Mouse (Mus musculus): Measurements from ENCODE around the gene Col5a1. TPM values are rescaled to one million over a fixed set of nuclear protein-coding genes. Genes with fewer than 3 reads are reported as not detected.

The Col5a1 gene
- polyA plus RNA-seq, 1 experiment: 3.8 TPM

- Histone ChIP-seq H3K27ac (ENCODE audit: control insufficient read depth, insufficient read depth, low read length) (no peak overlapping the region), H3K36me3 (ENCODE audit: control insufficient read depth, insufficient read depth, low read length) (no peaks in the 10 kb centered on the region), H3K27me3 (ENCODE audit: control insufficient read depth, insufficient read depth, low read length) (no peaks in the 10 kb centered on the region), H3K4me3 (ENCODE audit: control insufficient read depth, insufficient read depth, low read length) (no peak overlapping the region), H3K4me1 (replicated peaks; ENCODE audit: control insufficient read depth, insufficient read depth, low read length) (no peaks in the 10 kb centered on the region)
- 93% methylated on average over 3 of the region's 3 CpGs for WGBS
- no peak for TF ChIP-seq POLR2A (IDR thresholded peaks at IDR 0.05; ENCODE audit: control insufficient read depth, extremely low read depth, insufficient read depth, low read length, poor library complexity)
- no peak for TF ChIP-seq CTCF (IDR thresholded peaks at IDR 0.05; ENCODE audit: borderline replicate concordance, control insufficient read depth, extremely low read depth, insufficient read depth, low read length, poor library complexity)
- DNase-seq: no peak
Observed at GRCm38 (mm10) chr2:28014778-28015177, 128.6 kb downstream of the Col5a1 start.

GRCm38 (mm10) chr2:28024416-28024815 lies 138.2 kb downstream of the Col5a1 start:
- TF ChIP-seq CTCF (IDR thresholded peaks at IDR 0.05; ENCODE audit: borderline replicate concordance, control insufficient read depth, extremely low read depth, insufficient read depth, low read length, poor library complexity) (no peak), POLR2A (IDR thresholded peaks at IDR 0.05; ENCODE audit: control insufficient read depth, extremely low read depth, insufficient read depth, low read length, poor library complexity) (no peak)
- no peaks in the 10 kb centered on the region for H3K27me3 ChIP-seq (ENCODE audit: control insufficient read depth, insufficient read depth, low read length)
- WGBS: 96% methylated on average over 6 of the region's 6 CpGs
- H3K4me1 ChIP-seq (replicated peaks; ENCODE audit: control insufficient read depth, insufficient read depth, low read length): no peaks in the 10 kb centered on the region
- no peak for DNase-seq
- no peak overlapping the region for H3K27ac ChIP-seq (ENCODE audit: control insufficient read depth, insufficient read depth, low read length)
- no peak overlapping the region for H3K4me3 ChIP-seq (ENCODE audit: control insufficient read depth, insufficient read depth, low read length)
- no peaks in the 10 kb centered on the region for H3K36me3 ChIP-seq (ENCODE audit: control insufficient read depth, insufficient read depth, low read length)

GRCm38 (mm10) chr2:28025776-28026175 lies 139.6 kb downstream of the Col5a1 start:
- DNase-seq: no peak
- no peak overlapping the region for H3K4me3 ChIP-seq (ENCODE audit: control insufficient read depth, insufficient read depth, low read length)
- TF ChIP-seq POLR2A (IDR thresholded peaks at IDR 0.05; ENCODE audit: control insufficient read depth, extremely low read depth, insufficient read depth, low read length, poor library complexity) (no peak), CTCF (IDR thresholded peaks at IDR 0.05; ENCODE audit: borderline replicate concordance, control insufficient read depth, extremely low read depth, insufficient read depth, low read length, poor library complexity) (no peak)
- H3K27ac ChIP-seq (ENCODE audit: control insufficient read depth, insufficient read depth, low read length): no peak overlapping the region
- no peaks in the 10 kb centered on the region for H3K27me3 ChIP-seq (ENCODE audit: control insufficient read depth, insufficient read depth, low read length)
- 92% methylated on average over 4 of the region's 4 CpGs for WGBS
- no peaks in the 10 kb centered on the region for H3K4me1 ChIP-seq (replicated peaks; ENCODE audit: control insufficient read depth, insufficient read depth, low read length)
- no peaks in the 10 kb centered on the region for H3K36me3 ChIP-seq (ENCODE audit: control insufficient read depth, insufficient read depth, low read length)

- no peak overlapping the region for H3K4me3 ChIP-seq (ENCODE audit: control insufficient read depth, insufficient read depth, low read length)
- H3K27ac ChIP-seq (ENCODE audit: control insufficient read depth, insufficient read depth, low read length): no peak overlapping the region
- no peak for DNase-seq
- 89% methylated on average over 9 of the region's 9 CpGs for WGBS
- TF ChIP-seq POLR2A (IDR thresholded peaks at IDR 0.05; ENCODE audit: control insufficient read depth, extremely low read depth, insufficient read depth, low read length, poor library complexity): no peak
- no peak for TF ChIP-seq CTCF (IDR thresholded peaks at IDR 0.05; ENCODE audit: borderline replicate concordance, control insufficient read depth, extremely low read depth, insufficient read depth, low read length, poor library complexity)
- no peaks in the 10 kb centered on the region for H3K4me1 ChIP-seq (replicated peaks; ENCODE audit: control insufficient read depth, insufficient read depth, low read length)
- no peaks in the 10 kb centered on the region for H3K36me3 ChIP-seq (ENCODE audit: control insufficient read depth, insufficient read depth, low read length)
- no peaks in the 10 kb centered on the region for H3K27me3 ChIP-seq (ENCODE audit: control insufficient read depth, insufficient read depth, low read length)
Observed at GRCm38 (mm10) chr2:28031860-28032259, 145.6 kb downstream of the Col5a1 start.

- Histone ChIP-seq H3K4me3 (ENCODE audit: control insufficient read depth, insufficient read depth, low read length) (no peak overlapping the region), H3K4me1 (replicated peaks; ENCODE audit: control insufficient read depth, insufficient read depth, low read length) (no peaks in the 10 kb centered on the region), H3K27me3 (ENCODE audit: control insufficient read depth, insufficient read depth, low read length) (no peaks in the 10 kb centered on the region), H3K36me3 (ENCODE audit: control insufficient read depth, insufficient read depth, low read length) (no peaks in the 10 kb centered on the region), H3K27ac (ENCODE audit: control insufficient read depth, insufficient read depth, low read length) (no peak overlapping the region)
- TF ChIP-seq CTCF (IDR thresholded peaks at IDR 0.05; ENCODE audit: borderline replicate concordance, control insufficient read depth, extremely low read depth, insufficient read depth, low read length, poor library complexity) (no peak), POLR2A (IDR thresholded peaks at IDR 0.05; ENCODE audit: control insufficient read depth, extremely low read depth, insufficient read depth, low read length, poor library complexity) (no peak)
- DNase-seq: no peak
- WGBS: 88% methylated on average over 11 of the region's 11 CpGs
Observed at GRCm38 (mm10) chr2:28032469-28032868, 146.2 kb downstream of the Col5a1 start.

- Histone ChIP-seq H3K4me1 (replicated peaks; ENCODE audit: control insufficient read depth, insufficient read depth, low read length) (no peaks in the 10 kb centered on the region), H3K27me3 (ENCODE audit: control insufficient read depth, insufficient read depth, low read length) (no peaks in the 10 kb centered on the region), H3K27ac (ENCODE audit: control insufficient read depth, insufficient read depth, low read length) (no peak overlapping the region), H3K36me3 (ENCODE audit: control insufficient read depth, insufficient read depth, low read length) (no peaks in the 10 kb centered on the region), H3K4me3 (ENCODE audit: control insufficient read depth, insufficient read depth, low read length) (no peak overlapping the region)
- DNase-seq: no peak
- 93% methylated on average over 13 of the region's 13 CpGs for WGBS
- TF ChIP-seq POLR2A (IDR thresholded peaks at IDR 0.05; ENCODE audit: control insufficient read depth, extremely low read depth, insufficient read depth, low read length, poor library complexity) (no peak), CTCF (IDR thresholded peaks at IDR 0.05; ENCODE audit: borderline replicate concordance, control insufficient read depth, extremely low read depth, insufficient read depth, low read length, poor library complexity) (no peak)
Observed at GRCm38 (mm10) chr2:28034011-28034710, 147.9 kb downstream of the Col5a1 start.

Data from thymus, adult 2 months (tissue).